Mouse (Mus musculus): ENCODE results near the gene Slc29a1.

DNA sequence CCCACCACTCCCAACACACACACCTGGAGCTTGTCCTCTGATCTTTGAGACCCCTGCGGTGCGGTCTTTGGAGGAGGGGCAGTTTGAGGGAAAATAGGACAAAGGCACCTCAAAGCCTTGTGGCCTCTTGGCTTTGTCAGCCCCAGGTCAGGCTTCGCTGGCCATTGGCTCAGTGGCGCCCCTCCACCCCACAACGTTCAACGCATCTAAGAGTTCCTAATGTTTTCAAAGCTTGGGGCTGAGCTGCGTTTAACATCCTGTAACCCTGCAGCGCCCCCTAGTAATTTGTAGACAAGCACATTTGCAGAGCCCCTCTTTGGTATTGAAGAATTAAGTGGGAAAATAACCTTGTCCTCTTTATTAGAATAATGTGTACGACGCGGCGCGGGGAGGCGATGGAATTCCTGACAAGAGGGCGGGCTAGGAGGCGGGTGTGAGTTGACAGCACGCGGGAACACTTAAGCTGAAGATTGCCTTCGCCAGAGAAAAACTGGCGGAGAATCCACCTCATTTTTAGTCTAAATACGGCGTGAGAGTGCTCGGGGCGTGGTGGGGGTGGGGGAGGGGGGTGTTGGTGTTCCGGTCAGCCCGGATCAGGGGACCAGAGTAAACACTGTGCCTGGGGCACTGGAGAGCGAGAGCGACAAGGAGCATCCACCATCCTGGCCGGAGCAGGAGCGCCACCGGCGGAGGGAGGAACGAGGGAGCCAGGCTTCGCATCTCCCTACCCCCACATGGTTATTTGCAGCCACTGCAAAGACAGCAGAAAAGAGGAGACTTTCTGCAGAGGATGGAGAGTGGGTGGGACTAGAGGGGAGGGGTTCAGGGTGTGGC lies 30.7 kb upstream of the Slc29a1 start:
- peak; percentile 63; the same call in 1 of the 2 replicates for TF ChIP-seq CTCF (IDR thresholded peaks at IDR 0.05; ENCODE audit: borderline replicate concordance, control insufficient read depth, extremely low read depth, insufficient read depth, low read length, poor library complexity)
- TF ChIP-seq POLR2A (IDR thresholded peaks at IDR 0.05; ENCODE audit: control insufficient read depth, extremely low read depth, insufficient read depth, low read length, poor library complexity): peak; percentile 28; the same call in 1 of the 2 replicates
